8 mouse cellular contexts compared by ENCODE assay signal in genomic region chr13:16017777-16018176, GRCm38 (mm10). TPM values are rescaled to one million over a fixed set of nuclear protein-coding genes. Genes with fewer than 3 reads are reported as not detected.
A peak's percentile ranks its signal among the peaks of the same experiment; 100 is the strongest.
DNase-seq lines count a peak whose midpoint lies in the region; ATAC-seq and TF ChIP-seq lines count a peak whose summit lies in the region.

No protein-coding gene starts in this region.

- ATAC-seq in forebrain, embryonic 15.5 days (replicated peaks), result no peak
- no peak for ATAC-seq in limb, embryonic 14.5 days (ENCODE audit: low FRiP score, low read depth)
- ATAC-seq in neutrophil, adult 5-6 weeks (ENCODE audit: extremely low read depth, insufficient number of reproducible peaks, low FRiP score, poor library complexity, severe bottlenecking), result peak; percentile 38; the same call in 1 of the 2 replicates

- no peaks in the 10 kb centered on the region for H3K9me3 ChIP-seq in forebrain, embryonic 15.5 days
- H3K9me3 ChIP-seq in limb, embryonic 14.5 days (ENCODE audit: control insufficient read depth, low read length), result no peaks in the 10 kb centered on the region

- H3K9ac ChIP-seq in forebrain, embryonic 15.5 days (replicated peaks), result peak overlapping the region; percentile 29
- H3K9ac ChIP-seq in limb, embryonic 14.5 days (ENCODE audit: low read depth, low read length, severe bottlenecking), result peak overlapping the region; percentile 57

- no peak for TF ChIP-seq POLR2A in testis, adult 2 months (IDR thresholded peaks at IDR 0.05; ENCODE audit: control insufficient read depth, low read depth, low read length)
- no peak for TF ChIP-seq POLR2A in limb, embryonic 14.5 days (IDR thresholded peaks at IDR 0.05; ENCODE audit: borderline replicate concordance, extremely low read depth, insufficient read depth, insufficient read length)

- 2% methylated on average over 9 of the region's 9 CpGs for WGBS in forebrain, embryonic 15.5 days
- WGBS in limb, embryonic 14.5 days, result 3% methylated on average over 9 of the region's 9 CpGs

- H3K27me3 ChIP-seq in testis, adult 2 months (ENCODE audit: control insufficient read depth, insufficient read depth, low read length), result no peaks in the 10 kb centered on the region
- 0 out of 2 replicates have a peak, but pooled peaks cover 8% of the 10 kb centered on the region for H3K27me3 ChIP-seq in forebrain, embryonic 15.5 days
- H3K27me3 ChIP-seq in limb, embryonic 14.5 days (ENCODE audit: control insufficient read depth, insufficient read depth, low read length), result peaks cover 15% of the 10 kb centered on the region; the same call in 1 of the 2 replicates

- H3K27ac ChIP-seq in testis, adult 2 months (ENCODE audit: control insufficient read depth, insufficient read depth, low read depth, low read length), result no peak overlapping the region
- H3K27ac ChIP-seq in forebrain, embryonic 15.5 days (replicated peaks), result no peak overlapping the region
- 0 out of 2 replicates have a peak overlapping the region, but pooled peaks have one; percentile 20 for H3K27ac ChIP-seq in limb, embryonic 14.5 days (replicated peaks; ENCODE audit: low read depth, low read length)

- H3K4me2 ChIP-seq in forebrain, embryonic 15.5 days (replicated peaks), result peak overlapping the region; percentile 62
- peak overlapping the region; percentile 71 for H3K4me2 ChIP-seq in limb, embryonic 14.5 days (replicated peaks; ENCODE audit: low read depth, low read length, severe bottlenecking)

- H3K36me3 ChIP-seq in testis, adult 2 months (ENCODE audit: control insufficient read depth, insufficient read depth, low read length), result no peaks in the 10 kb centered on the region
- H3K36me3 ChIP-seq in forebrain, embryonic 15.5 days, result no peaks in the 10 kb centered on the region
- no peaks in the 10 kb centered on the region for H3K36me3 ChIP-seq in limb, embryonic 14.5 days (ENCODE audit: control insufficient read depth, insufficient read depth, low read length)

- H3K4me3 ChIP-seq in testis, adult 2 months (ENCODE audit: control insufficient read depth, low read depth, low read length), result peak overlapping the region; percentile 36; the same call in 1 of the 2 replicates
- peak overlapping the region; percentile 36 for H3K4me3 ChIP-seq in forebrain, embryonic 15.5 days
- peak overlapping the region; percentile 44 for H3K4me3 ChIP-seq in limb, embryonic 14.5 days (replicated peaks; ENCODE audit: low read length)

- DNase-seq in testis, postnatal 10 days (ENCODE audit: low spot score), result no peak
- DNase-seq in limb, embryonic 14.5 days (ENCODE audit: low spot score), result no peak
- DNase-seq in left cerebral cortex, adult 18-20 months (ENCODE audit: low spot score in 2 of 2), result no peak
- DNase-seq in right cerebral cortex, adult 18-20 months, result no peak
- no peak for DNase-seq in thymus, adult 18-20 months

- no peak for TF ChIP-seq CTCF in testis, adult 2 months (IDR thresholded peaks at IDR 0.05; ENCODE audit: control insufficient read depth, insufficient read depth, insufficient replicate concordance, low read depth, low read length)

- H3K4me1 ChIP-seq in testis, adult 2 months (ENCODE audit: control insufficient read depth, insufficient read depth, low read length), result peaks cover 2% of the 10 kb centered on the region; the same call in 1 of the 2 replicates
- peaks cover 9% of the 10 kb centered on the region for H3K4me1 ChIP-seq in forebrain, embryonic 15.5 days
- H3K4me1 ChIP-seq in limb, embryonic 14.5 days (ENCODE audit: control insufficient read depth, insufficient read depth, low read length), result peaks cover 18% of the 10 kb centered on the region

RNA-seq across cellular contexts. Expression of gene Inhba, which starts 6.1 kb away (rescaled TPM):
- polyA plus RNA-seq in testis, adult 2 months (2012; rRNA removed), result 0.20 and 0.28 TPM in 2 replicates
- polyA plus RNA-seq in forebrain, embryonic 15.5 days (2015; fragmentation: Nextera tagmentation; extraction: Ambion mirVana), result 7.4 and 7.5 TPM in 2 replicates
- 5.2 and 5.7 TPM in 2 replicates for polyA plus RNA-seq in limb, embryonic 14.5 days (2012; rRNA removed)
- 10.0 and 11.5 TPM in 2 replicates for polyA plus RNA-seq in limb, embryonic 14.5 days (2014; fragmentation: Nextera tagmentation; extraction: Ambion mirVana)
- total RNA-seq in neutrophil, adult 5-6 weeks (2017), result 0.12 and 1.2 TPM in 2 replicates
- total RNA-seq in left cerebral cortex, adult 18-20 months (2021), result 10 to 100 TPM; 15.2 to 28.4 TPM
